Mouse (Mus musculus) cerebellum, adult 18-20 months (tissue): Measurements from ENCODE around the gene Ada.

ENCODE experiments used
- DNase-seq, 2 experiments: peaks; one replicate each; pipeline ENCODE4 v3.0.0; 2021

Ada gene

GRCm38 (mm10) chr2:163728300-163728699 is 21.7 kb downstream of the Ada start:
- no peak for DNase-seq

DNA sequence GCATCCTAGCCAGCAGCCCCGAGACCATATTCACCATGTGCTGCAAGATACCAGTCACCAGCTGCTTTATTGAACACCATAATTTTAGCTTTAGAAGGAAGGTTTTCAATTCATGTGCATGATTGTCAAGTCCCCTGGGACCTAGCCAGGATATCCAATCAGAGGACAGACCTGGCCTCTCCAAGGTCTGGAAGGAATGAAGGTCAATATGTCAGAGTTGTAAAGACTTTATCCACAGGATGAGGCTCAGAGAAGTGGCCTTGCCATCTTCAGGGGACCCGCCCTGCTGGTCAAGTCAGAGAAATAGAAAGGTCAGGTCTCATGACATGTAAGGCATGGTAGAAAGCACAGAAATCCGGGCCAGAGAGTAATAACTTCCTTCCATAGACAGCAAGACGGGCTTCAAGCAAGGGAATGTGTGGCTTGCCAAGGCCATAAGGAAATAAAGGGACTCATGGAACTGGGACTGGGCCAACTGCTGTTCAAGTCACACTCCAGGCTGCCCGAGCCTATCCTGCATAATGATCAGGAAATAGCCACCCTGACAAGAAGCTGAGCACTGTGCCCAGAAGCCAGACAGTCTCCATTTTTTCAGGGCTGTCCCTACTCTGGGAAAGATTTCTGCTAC is 23.2 kb downstream of the Ada start:
- DNase-seq, result no peak

GRCm38 (mm10) chr2:163722550-163722949 is 27.5 kb downstream of the Ada start:
- DNase-seq, result peak; percentile 80 to 81

DNA sequence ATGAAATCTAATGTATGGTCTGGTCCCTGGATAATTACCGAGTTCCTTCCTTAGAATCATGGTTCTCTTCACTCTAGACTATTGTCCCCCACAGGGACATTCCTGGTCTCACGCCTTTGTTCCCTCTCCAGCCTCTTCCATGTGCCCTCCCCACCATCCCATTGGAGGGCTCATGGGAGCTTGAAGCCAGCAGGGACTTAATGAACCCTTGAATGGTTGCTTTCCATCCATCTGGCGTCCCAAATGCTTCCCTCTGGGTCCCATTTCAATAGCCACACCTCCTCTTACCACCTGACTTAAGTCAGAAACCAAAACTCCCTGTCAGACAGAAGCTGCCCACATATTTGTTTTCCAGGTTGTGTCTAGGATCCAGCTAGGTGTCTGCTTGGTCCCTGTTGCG is 30.4 kb downstream of the Ada start:
- peak in 1 of 2 experiments; percentile 41 for DNase-seq

- DNase-seq, result peak; percentile 80 to 90
Observed at GRCm38 (mm10) chr2:163718951-163719603, 31.0 kb downstream of the Ada start.

- no peak for DNase-seq
Observed at GRCm38 (mm10) chr2:163718526-163718925, 31.5 kb downstream of the Ada start.

DNA sequence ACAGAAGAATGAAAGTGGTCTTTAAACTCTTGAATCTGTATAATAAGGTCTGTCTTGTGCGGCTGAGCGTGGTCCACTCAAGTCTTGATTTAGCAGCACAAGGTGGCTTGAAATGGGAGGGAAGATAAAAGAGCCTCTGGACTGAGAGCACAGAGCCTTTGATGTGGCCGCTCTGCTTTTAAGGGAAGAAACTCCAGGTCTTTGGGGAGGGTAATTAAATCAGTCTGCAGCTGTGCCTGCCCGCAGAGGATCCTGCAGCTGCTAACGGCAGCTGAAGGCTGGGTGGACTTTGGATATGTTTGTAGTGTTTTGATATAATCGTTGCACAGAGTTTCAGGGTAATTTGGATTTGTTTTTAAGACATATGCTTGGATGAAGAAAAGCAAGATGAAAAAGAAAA is 33.2 kb downstream of the Ada start:
- DNase-seq, result no peak

DNA sequence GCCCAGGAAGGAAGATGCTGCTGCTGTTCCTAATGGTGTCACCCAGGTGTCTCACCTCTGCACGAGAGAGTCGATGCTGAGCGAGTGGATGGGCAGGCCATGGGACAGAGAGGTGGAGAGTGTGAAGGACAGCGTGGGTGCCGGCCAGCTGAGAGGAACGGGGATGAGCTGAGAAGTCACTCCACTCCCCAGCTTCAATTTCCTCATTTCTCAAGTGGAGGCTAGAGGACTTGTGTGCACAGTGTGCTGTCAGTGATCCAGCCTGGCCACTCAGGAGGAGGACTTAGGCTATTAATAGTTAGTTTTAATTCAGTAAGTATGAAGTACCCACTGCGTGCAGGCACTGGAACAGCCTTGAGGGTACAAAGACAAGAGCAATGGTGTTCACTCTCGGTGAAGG is 33.6 kb downstream of the Ada start:
- no peak for DNase-seq

DNA sequence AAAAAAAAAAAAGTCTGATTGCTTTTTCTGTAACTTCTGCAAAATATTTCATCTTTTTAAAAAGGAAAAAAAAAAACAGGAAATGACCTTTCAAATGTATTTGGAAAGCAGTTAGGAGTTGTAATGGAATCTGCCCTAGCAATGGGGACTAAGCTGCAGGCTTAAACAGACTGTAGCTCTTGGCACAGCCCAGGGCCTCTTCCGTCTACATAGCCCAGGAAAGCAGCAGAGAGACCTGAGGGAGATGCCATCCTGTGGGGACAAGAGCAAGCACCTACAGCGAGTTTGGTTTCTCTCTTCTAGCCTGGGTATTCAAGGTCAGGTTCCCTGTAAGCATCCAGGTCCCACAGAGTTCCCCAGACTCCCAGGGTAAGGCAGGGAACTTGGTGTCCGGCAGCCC is 36.7 kb downstream of the Ada start:
- no peak for DNase-seq

- DNase-seq, result no peak
Observed at GRCm38 (mm10) chr2:163712874-163713273, 37.2 kb downstream of the Ada start.

DNA sequence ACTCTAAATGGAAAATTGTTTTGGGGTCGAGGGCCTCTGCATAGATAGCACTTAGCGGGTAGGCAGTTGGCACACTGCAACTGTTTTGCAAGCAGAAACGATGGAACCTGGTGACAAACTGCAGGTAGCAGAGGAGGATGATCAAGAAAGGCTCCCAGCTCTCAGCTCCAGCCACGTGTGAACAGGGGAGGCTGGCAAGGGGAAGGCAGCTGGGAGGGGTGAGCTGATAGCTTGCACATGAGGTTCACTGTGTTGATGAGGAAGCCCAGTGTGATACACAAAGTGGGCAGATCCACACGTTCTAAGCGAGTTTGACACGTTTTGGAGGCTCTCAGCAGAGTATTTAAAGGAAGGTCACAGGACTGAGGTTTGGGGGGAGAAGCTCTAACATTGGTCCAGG is 37.6 kb downstream of the Ada start:
- no peak for DNase-seq

- DNase-seq, result no peak
Observed at GRCm38 (mm10) chr2:163711368-163711868, 38.6 kb downstream of the Ada start.

DNA sequence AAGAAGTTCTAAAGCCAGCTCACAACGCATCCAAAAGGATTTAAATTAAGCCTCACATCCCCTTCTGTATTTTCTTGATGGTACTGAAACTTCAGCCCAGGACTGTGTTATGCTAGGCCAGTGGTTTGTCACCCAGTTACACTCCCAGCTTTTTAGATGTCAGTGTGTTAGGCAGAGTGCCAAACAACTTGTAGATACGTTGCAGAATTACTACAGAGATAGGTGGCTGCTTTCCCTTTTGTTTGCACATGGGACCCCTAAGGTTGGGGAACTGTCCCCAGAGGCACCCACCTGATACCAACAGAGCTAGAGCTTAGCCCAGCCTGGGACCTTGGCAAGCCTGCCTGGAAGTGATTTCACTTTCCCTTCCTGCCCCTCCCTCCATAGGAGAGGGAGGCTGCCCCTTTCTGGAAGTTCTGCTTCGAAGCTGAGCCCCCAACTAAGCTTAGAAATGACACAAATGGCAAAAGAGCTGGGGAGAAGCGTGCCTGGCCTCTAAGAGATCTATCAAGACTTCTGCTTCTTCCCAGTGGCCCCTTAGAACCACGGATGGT is 39.4 kb downstream of the Ada start:
- DNase-seq, result no peak

- DNase-seq, result no peak
Observed at GRCm38 (mm10) chr2:163710000-163710399, 40.0 kb downstream of the Ada start.

DNA sequence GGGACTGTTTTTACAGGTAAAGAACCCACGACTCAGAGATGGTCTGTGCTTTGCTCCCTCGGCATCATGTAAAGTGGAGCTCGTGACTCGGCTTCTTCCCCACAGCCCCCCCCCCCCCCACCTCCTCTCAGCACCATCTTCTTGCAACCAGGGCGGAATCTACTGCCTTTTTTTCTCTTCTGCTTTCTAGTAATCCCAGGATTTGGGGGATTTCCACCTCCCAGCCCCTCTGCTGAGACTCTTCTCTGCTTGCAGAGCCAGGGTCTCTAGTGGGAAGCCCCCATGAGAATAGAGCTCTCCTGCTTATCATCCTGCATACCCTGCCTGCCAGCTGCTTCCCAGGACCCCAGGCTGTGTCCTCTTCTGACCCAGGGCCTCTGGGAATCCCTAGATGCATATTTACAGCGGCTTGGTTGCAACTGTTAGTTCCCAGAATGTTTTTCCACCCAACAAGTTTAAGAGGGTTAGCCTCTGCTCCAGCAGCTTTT is 41.2 kb downstream of the Ada start:
- DNase-seq, result no peak

DNA sequence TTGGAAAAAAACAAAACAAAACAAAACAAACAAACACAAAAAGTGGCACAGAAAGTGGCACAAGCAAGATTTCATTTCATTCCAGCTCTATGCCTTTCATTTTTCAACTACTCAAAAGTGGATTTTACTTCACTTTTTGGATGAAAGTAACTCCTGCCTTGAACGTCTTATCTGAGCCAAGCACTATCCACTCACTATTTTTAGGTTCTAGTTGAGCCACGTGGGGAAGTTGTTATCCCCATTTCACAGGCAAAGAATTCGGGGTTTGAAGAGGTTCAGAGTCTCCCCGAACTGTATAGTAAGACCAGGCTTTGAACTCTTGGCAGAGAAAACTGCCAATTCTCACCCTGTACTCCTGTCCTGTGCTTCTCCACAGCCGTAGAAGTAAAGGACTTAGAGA is 41.7 kb downstream of the Ada start:
- DNase-seq, result no peak

GRCm38 (mm10) chr2:163703599-163704260 is 46.3 kb downstream of the Ada start:
- no peak for DNase-seq

- DNase-seq, result no peak
Observed at GRCm38 (mm10) chr2:163702921-163703320, 47.1 kb downstream of the Ada start.

- DNase-seq, result no peak
Observed at GRCm38 (mm10) chr2:163702431-163702830, 47.6 kb downstream of the Ada start.

GRCm38 (mm10) chr2:163699078-163699780 is 50.8 kb downstream of the Ada start:
- DNase-seq, result no peak

GRCm38 (mm10) chr2:163697764-163698480 is 52.1 kb downstream of the Ada start:
- no peak for DNase-seq

DNA sequence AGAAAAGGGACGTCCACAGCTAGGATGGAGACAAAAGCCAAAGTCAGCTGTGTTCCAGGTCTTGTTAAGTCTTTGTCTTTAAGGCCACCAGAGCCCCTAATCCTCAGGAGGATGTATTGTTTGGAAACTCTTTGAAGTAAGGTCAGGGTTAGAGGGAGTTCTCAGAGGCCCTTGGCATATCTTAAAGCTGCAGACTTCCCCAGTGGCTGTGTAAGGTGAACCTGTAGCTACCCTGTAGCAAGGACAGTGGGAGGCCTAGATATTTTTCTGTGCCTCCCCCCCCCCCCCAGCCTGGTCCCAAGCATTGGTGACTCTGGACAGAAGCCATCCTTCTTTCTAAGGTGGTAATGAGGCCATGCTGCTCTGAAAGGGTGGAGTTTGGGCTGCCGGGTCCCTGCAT is 53.3 kb downstream of the Ada start:
- DNase-seq, result no peak
